Mouse (Mus musculus): ENCODE measurements around the gene Gm45844.
A peak's percentile ranks its signal among the peaks of the same experiment; 100 is the strongest.
"Not testable (repeated sequence)": the region's sequence is repeated elsewhere in the genome, so short reads cannot be mapped to it uniquely, and the experiment has no call there.

GRCm38 (mm10) chr7:7277966-7278567, at the start of gene Gm45844:
- peak; percentile 43 for TF ChIP-seq CTCF (conservative IDR thresholded peaks at IDR 0.05; ENCODE audit: low read length)
- not testable (repeated sequence) for TF ChIP-seq POU5F1, NANOG (IDR thresholded peaks at IDR 0.05; ENCODE audit: borderline replicate concordance, low read length)
